Mouse (Mus musculus) left cerebral cortex, adult 2 months (tissue): ENCODE results near the gene Adamts12. TPM values are rescaled to one million over a fixed set of nuclear protein-coding genes. Genes with fewer than 3 reads are reported as not detected.

Experiments used
- DNase-seq, 2 experiments: peaks; one replicate each; pipeline ENCODE4 v3.0.0; 2021 to 2022; ENCODE audit warnings: low spot score in 2 of 2, mixed read lengths in 1 of 2; ENCODE audit errors: extremely low spot score in 1 of 2
- H3K27ac ChIP-seq: fragments of 200-600 bp; 2 replicates; pipeline ENCODE4 v1.8.1; 2022
- H3K4me3 ChIP-seq: fragments of 200-600 bp; 2 replicates; pipeline ENCODE4 v1.8.1; 2022
- CTCF ChIP-seq: fragments of 200-600 bp; IDR thresholded peaks from 2 replicates; pipeline ENCODE4 v1.8.1; 2022; ENCODE audit warnings: antibody characterized with exemption, mild to moderate bottlenecking, moderate library complexity
- intact Hi-C: fragments of 180-260 bp; cut with DNase I; formaldehyde crosslinking; loops from one replicate; pipeline ENCODE4 v1.15.1; 2025
- total RNA-seq, 2 experiments: library from RNA; stranded (reverse); gene quantifications; 2 replicates each; pipeline ENCODE4 v1.2.3; 2021

Adamts12 gene
- total RNA-seq, 2 experiments from 2014 or later, result 0.48 to 0.58 TPM

GRCm38 (mm10) chr15:11360888-11361287 is 296.3 kb downstream of the Adamts12 start:
- intact Hi-C loops, result no loop called here
- DNase-seq, result no peak
- Histone ChIP-seq H3K27ac (no peak overlapping the region), H3K4me3 (no peak overlapping the region)
- TF ChIP-seq CTCF, result no peak

DNA sequence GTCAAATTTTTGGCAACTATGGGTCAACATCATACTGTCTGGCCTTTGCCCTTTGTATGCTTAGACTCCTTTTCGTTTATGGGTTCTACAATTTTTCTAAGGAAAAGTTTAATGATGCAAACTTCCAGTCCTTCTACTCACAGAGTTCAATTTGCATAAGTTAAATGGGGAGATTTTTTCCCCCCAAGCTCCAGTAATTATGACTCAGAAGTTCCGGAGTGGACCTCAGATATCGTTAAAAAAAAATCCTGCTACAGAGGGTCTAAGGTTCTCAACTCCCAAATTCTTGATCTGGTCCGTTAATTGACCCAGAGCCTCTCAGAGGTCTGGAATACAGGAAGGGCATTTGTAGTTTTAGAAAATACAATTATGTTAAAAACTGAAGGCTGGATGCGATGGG is 297.2 kb downstream of the Adamts12 start:
- intact Hi-C loops, result no loop called here
- TF ChIP-seq CTCF, result no peak
- Histone ChIP-seq H3K4me3 (no peak overlapping the region), H3K27ac (no peak overlapping the region)
- DNase-seq, result no peak

- no peak for DNase-seq
- intact Hi-C loops, result no loop called here
- no peak overlapping the region for H3K27ac ChIP-seq
- H3K4me3 ChIP-seq, result no peak overlapping the region
- no peak for TF ChIP-seq CTCF
Observed at GRCm38 (mm10) chr15:11364112-11364511, 299.5 kb downstream of the Adamts12 start.

GRCm38 (mm10) chr15:11364795-11365194 is 300.2 kb downstream of the Adamts12 start:
- Histone ChIP-seq H3K4me3 (no peak overlapping the region), H3K27ac (no peak overlapping the region)
- no peak for TF ChIP-seq CTCF
- intact Hi-C loops, result no loop called here
- peak; percentile 42 to 60 for DNase-seq

GRCm38 (mm10) chr15:11369572-11369971 is 305.0 kb downstream of the Adamts12 start:
- Histone ChIP-seq H3K27ac (no peak overlapping the region), H3K4me3 (no peak overlapping the region)
- no peak for TF ChIP-seq CTCF
- no peak for DNase-seq
- intact Hi-C loops, result no loop called here

DNA sequence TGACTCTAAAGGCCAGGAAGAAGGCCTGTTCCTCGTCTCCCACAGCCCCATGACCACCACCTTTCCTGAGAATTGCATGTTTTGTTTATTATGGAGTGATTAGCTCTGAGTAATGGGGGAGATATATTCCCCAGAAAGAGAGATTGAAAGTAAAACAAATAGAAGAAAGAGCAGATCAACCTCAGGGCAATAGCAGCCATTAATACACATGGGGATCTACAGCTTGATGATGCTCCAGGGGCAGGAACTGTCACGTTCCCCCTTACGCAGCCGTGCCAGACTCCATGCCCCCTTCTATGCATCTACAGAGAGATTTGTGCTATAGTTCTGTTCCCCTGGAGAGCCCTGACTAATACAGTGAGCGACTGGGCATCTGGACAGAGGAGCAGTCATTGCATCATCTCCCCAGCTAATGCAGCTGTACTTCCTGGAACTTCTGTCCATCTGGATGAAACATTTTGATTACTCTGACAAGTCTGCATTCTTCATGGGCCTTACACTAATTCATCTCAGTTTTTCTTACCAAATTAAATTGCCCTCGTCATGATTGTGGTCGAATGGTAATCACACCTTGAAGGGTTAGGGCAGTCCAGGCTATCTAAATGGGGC is 306.0 kb downstream of the Adamts12 start:
- intact Hi-C loops, result no loop called here
- TF ChIP-seq CTCF, result no peak
- H3K4me3 ChIP-seq, result no peak overlapping the region
- no peak overlapping the region for H3K27ac ChIP-seq
- DNase-seq, result no peak

GRCm38 (mm10) chr15:11379431-11380086 is 315.0 kb downstream of the Adamts12 start:
- H3K27ac ChIP-seq, result no peak overlapping the region

GRCm38 (mm10) chr15:11380087-11380530 is 315.5 kb downstream of the Adamts12 start:
- DNase-seq, result no peak

More at GRCm38 (mm10) chr15:11379431-11380086, 315.0 kb downstream of the Adamts12 start:
- no peak for DNase-seq
- intact Hi-C loops, result loop anchor here (1.0 to 10.0 kb wide), 4 partner anchors 57 to 885 kb away; no protein-coding TSS in a partner anchor
- TF ChIP-seq CTCF, result no peak
- no peak overlapping the region for H3K4me3 ChIP-seq

DNA sequence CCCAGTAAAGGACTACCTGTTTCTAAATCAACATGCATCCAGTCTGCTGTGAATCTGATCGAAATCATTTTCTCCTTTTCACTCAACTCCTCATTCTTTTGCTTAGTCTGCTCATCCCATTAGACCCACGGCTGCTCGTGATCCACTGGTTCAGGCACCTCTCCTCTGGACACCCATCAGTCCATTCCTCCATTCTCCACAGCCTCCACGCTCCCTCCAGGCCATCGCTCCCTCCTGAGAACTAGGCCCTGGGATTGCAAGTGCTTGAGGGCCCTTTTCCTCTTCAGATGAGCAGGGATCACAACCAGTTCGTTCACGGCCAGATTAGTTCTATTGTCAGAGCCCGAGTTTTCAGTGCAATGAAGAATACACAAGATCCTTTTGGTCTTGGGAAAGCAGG is 316.0 kb downstream of the Adamts12 start:
- intact Hi-C loops, result loop anchor here (1.0 to 10.0 kb wide), 3 partner anchors 342 to 886 kb away; no protein-coding TSS in a partner anchor

More at GRCm38 (mm10) chr15:11380087-11380530, 315.5 kb downstream of the Adamts12 start:
- Histone ChIP-seq H3K4me3 (no peak overlapping the region), H3K27ac (no peak overlapping the region)
- intact Hi-C loops, result loop anchor here (1.0 to 10.0 kb wide), 3 partner anchors 342 to 885 kb away; no protein-coding TSS in a partner anchor
- TF ChIP-seq CTCF, result peak; percentile 82

DNA sequence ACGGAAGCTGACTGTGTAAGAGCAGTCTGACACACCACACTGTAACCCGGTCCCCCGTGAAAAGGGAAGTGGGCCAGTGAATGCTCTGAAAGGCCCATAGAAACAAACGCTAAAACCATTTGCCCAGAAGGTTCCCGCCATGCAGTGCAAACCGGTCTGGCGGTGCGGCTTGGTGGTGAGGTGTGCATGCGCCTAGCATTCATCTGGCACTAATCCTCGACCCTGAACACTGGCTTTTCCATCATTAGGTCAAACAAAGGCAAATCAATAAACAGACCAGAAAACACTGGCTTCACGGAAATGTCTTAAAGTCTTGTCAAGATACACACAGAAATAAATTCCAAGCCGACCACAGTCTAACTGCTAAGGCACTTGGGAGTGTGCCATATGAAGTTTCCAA is 318.0 kb downstream of the Adamts12 start:
- no peak for TF ChIP-seq CTCF
- H3K4me3 ChIP-seq, result no peak overlapping the region
- intact Hi-C loops, result loop anchor here (1.0 to 10.0 kb wide), 2 partner anchors 374 to 888 kb away; no protein-coding TSS in a partner anchor
- no peak for DNase-seq
- H3K27ac ChIP-seq, result no peak overlapping the region

More for the DNA sequence above, 316.0 kb downstream of the Adamts12 start:
- no peak for DNase-seq
- TF ChIP-seq CTCF, result no peak
- Histone ChIP-seq H3K27ac (no peak overlapping the region), H3K4me3 (no peak overlapping the region)

DNA sequence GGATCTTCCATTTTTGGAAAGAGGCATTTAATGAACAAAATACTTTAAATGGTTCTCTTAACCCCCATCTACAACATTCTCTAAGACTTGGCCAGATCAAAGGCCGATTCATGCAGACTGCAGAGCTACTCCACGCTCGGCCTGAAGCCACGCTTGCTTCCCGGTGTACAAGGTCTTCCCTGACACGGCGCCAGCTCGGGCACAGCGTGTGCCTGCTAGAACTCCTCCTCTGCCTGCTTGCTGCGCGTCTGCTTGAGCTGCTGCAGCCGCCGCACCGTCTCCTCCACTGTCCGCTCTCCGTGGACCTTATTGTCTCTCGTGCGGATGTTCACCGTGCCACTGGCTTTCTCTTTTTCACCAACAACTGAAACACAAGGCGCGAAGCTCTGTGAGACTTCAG is 319.2 kb downstream of the Adamts12 start:
- DNase-seq, result no peak

DNA sequence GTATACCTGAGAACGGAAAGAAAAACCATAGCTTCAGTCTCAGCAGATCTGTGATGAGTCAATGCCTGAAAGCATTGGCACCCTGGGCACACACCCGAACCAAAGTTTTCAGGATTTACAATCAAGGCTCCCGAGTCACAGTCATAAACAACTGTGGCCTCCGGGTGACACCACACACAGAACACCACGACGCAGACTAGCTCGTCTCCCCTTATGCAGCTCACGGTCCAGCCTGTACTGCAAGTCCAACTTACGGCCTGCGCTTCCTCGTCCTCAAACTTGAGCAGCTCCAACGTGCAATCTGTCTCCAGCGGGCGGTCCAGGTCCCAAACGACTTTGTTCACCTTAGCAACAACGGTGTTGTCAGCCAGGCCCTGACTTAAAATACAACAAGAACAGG is 328.3 kb downstream of the Adamts12 start:
- no peak for DNase-seq
- no peak for TF ChIP-seq CTCF
- H3K4me3 ChIP-seq, result no peak overlapping the region
- intact Hi-C loops, result no loop called here
- H3K27ac ChIP-seq, result no peak overlapping the region

More for the DNA sequence above, 319.2 kb downstream of the Adamts12 start:
- intact Hi-C loops, result loop anchor here (10.0 kb wide), 1 partner anchor 889 kb away; no protein-coding TSS in a partner anchor
- Histone ChIP-seq H3K4me3 (no peak overlapping the region), H3K27ac (no peak overlapping the region)
- no peak for TF ChIP-seq CTCF
